In the genomic region with DNA sequence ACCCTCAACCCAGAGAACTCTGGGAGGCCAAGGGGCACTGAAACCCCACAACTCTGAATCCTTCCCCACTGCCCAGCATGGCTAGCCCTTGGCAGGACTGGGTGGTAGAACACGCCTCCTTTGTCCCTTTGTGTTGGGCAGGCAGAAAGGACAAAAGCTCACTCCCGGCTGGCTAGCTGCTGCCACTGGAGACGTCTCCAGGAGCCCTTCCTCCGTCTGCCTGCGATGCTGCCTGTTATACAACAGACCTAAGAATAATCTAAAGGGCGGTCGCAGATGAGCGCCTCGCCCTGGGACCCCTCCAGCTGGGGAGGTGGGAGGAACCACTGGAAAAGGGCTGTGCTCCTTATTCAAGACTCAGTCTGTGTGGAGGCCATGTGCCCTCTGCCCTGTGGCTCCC, we compare ENCODE assay signal across 13 mouse cellular contexts. TPM values are rescaled to one million over a fixed set of nuclear protein-coding genes. Genes with fewer than 3 reads are reported as not detected.
A peak's percentile ranks its signal among the peaks of the same experiment; 100 is the strongest.
DNase-seq lines count a peak whose midpoint lies in the region; ATAC-seq and TF ChIP-seq lines count a peak whose summit lies in the region.
"Had no signal": no experiment of that assay in that cellular context is flagged by ENCODE, and none has a peak within 500 bp of the region (broad histone marks: within the 10 kb centered on the region; RNA-seq: fewer than 3 reads in every experiment).

No protein-coding gene starts in this region.

- peaks cover 50% of the 10 kb centered on the region for H3K4me1 ChIP-seq in hindbrain, embryonic 10.5 days (replicated peaks)
- peaks cover 42% of the 10 kb centered on the region for H3K4me1 ChIP-seq in midbrain, embryonic 13.5 days (replicated peaks)
- H3K4me1 ChIP-seq in intestine, embryonic 16.5 days (ENCODE audit: control insufficient read depth, insufficient read depth, low read length), result peaks cover 8% of the 10 kb centered on the region
- no peaks in the 10 kb centered on the region for H3K4me1 ChIP-seq in intestine, postnatal 0 days (replicated peaks; ENCODE audit: control insufficient read depth, insufficient read depth, low read length)
- peaks cover 5% of the 10 kb centered on the region; the same call in 1 of the 2 replicates for H3K4me1 ChIP-seq in heart, embryonic 11.5 days (ENCODE audit: control insufficient read depth, insufficient read depth, low read length)

- H3K27ac ChIP-seq in hindbrain, embryonic 10.5 days, result peak overlapping the region; percentile 80
- peak overlapping the region; percentile 44 for H3K27ac ChIP-seq in midbrain, embryonic 13.5 days
- H3K27ac ChIP-seq in intestine, embryonic 16.5 days (ENCODE audit: low read length), result no peak overlapping the region
- no peak overlapping the region for H3K27ac ChIP-seq in intestine, postnatal 0 days (ENCODE audit: low read depth, low read length)
- H3K27ac ChIP-seq in heart, embryonic 11.5 days (ENCODE audit: low read depth, low read length), result no peak overlapping the region
- H3K27ac ChIP-seq: limb, embryonic 12.5 days; lung, embryonic 15.5 days; stomach, postnatal 0 days had no signal

- peak; percentile 36 for DNase-seq in embryo, embryonic 10 days (ENCODE audit: low spot score)
- no peak for DNase-seq in embryo, embryonic 11 days
- DNase-seq in brain, adult 2 months (ENCODE audit: low read depth, low spot score), result peak; percentile 70
- peak; percentile 43 for DNase-seq in hindbrain, embryonic 10.5 days (ENCODE audit: low spot score)
- DNase-seq: kidney, postnatal 4 days had no signal

- peak; percentile 44 for ATAC-seq in midbrain, embryonic 13.5 days
- no peak for ATAC-seq in intestine, embryonic 16.5 days
- no peak for ATAC-seq in intestine, postnatal 0 days
- no peak for ATAC-seq in heart, embryonic 11.5 days (replicated peaks; ENCODE audit: insufficient number of reproducible peaks, low FRiP score, low TSS enrichment)
- ATAC-seq: inflammation-experienced regulatory T-cells, adult 6 months had no signal

- H3K4me3 ChIP-seq in hindbrain, embryonic 10.5 days, result no peak overlapping the region
- H3K4me3 ChIP-seq in midbrain, embryonic 13.5 days (replicated peaks), result no peak overlapping the region
- H3K4me3 ChIP-seq in intestine, embryonic 16.5 days (ENCODE audit: low read length), result no peak overlapping the region
- no peak overlapping the region for H3K4me3 ChIP-seq in intestine, postnatal 0 days (ENCODE audit: low read depth, low read length)
- no peak overlapping the region for H3K4me3 ChIP-seq in heart, embryonic 11.5 days (ENCODE audit: low read depth, low read length)
- H3K4me3 ChIP-seq: limb, embryonic 12.5 days; lung, embryonic 15.5 days had no signal

- H3K4me2 ChIP-seq in midbrain, embryonic 13.5 days (replicated peaks), result peak overlapping the region; percentile 28
- no peak overlapping the region for H3K4me2 ChIP-seq in intestine, embryonic 16.5 days (ENCODE audit: low read depth, low read length)
- no peak overlapping the region for H3K4me2 ChIP-seq in intestine, postnatal 0 days (replicated peaks; ENCODE audit: low read depth)
- H3K4me2 ChIP-seq in heart, embryonic 11.5 days, result no peak overlapping the region
- H3K4me2 ChIP-seq: limb, embryonic 12.5 days; lung, embryonic 15.5 days had no signal

- H3K27me3 ChIP-seq in hindbrain, embryonic 10.5 days (ENCODE audit: insufficient read depth, poor library complexity, severe bottlenecking), result peaks cover 87% of the 10 kb centered on the region
- peaks cover 52% of the 10 kb centered on the region for H3K27me3 ChIP-seq in midbrain, embryonic 13.5 days
- H3K27me3 ChIP-seq in intestine, embryonic 16.5 days (replicated peaks; ENCODE audit: control insufficient read depth, insufficient read depth, low read length), result peaks cover 36% of the 10 kb centered on the region
- peaks cover 8% of the 10 kb centered on the region; the same call in 1 of the 2 replicates for H3K27me3 ChIP-seq in intestine, postnatal 0 days (replicated peaks; ENCODE audit: control insufficient read depth, insufficient read depth, low read length)
- H3K27me3 ChIP-seq in heart, embryonic 11.5 days (ENCODE audit: control insufficient read depth, insufficient read depth, low read length), result peaks cover 75% of the 10 kb centered on the region

- no peaks in the 10 kb centered on the region for H3K36me3 ChIP-seq in hindbrain, embryonic 10.5 days
- no peaks in the 10 kb centered on the region for H3K36me3 ChIP-seq in midbrain, embryonic 13.5 days
- H3K36me3 ChIP-seq in intestine, embryonic 16.5 days (ENCODE audit: control insufficient read depth, insufficient read depth, low read length), result no peaks in the 10 kb centered on the region
- no peaks in the 10 kb centered on the region; the same call in 1 of the 2 replicates for H3K36me3 ChIP-seq in intestine, postnatal 0 days (ENCODE audit: control insufficient read depth, insufficient read depth)
- H3K36me3 ChIP-seq in heart, embryonic 11.5 days (ENCODE audit: control insufficient read depth, insufficient read depth, low read length), result no peaks in the 10 kb centered on the region
- H3K36me3 ChIP-seq: limb, embryonic 12.5 days; lung, embryonic 15.5 days had no signal

- no peak for TF ChIP-seq CTCF in intestine, postnatal 0 days (IDR thresholded peaks at IDR 0.05; ENCODE audit: low read depth)

- no peaks in the 10 kb centered on the region for H3K9me3 ChIP-seq in hindbrain, embryonic 10.5 days
- no peaks in the 10 kb centered on the region for H3K9me3 ChIP-seq in midbrain, embryonic 13.5 days
- H3K9me3 ChIP-seq in intestine, embryonic 16.5 days (ENCODE audit: control insufficient read depth, low read length), result no peaks in the 10 kb centered on the region
- H3K9me3 ChIP-seq in intestine, postnatal 0 days (ENCODE audit: control insufficient read depth), result no peaks in the 10 kb centered on the region
- no peaks in the 10 kb centered on the region for H3K9me3 ChIP-seq in heart, embryonic 11.5 days (replicated peaks; ENCODE audit: control insufficient read depth, low read length)
- H3K9me3 ChIP-seq: limb, embryonic 12.5 days; lung, embryonic 15.5 days had no signal

- WGBS in hindbrain, embryonic 10.5 days, result 20% methylated on average over 9 of the region's 9 CpGs
- WGBS in midbrain, embryonic 13.5 days, result 5% methylated on average over 9 of the region's 9 CpGs
- 52% methylated on average over 9 of the region's 9 CpGs for WGBS in intestine, embryonic 16.5 days
- WGBS in intestine, postnatal 0 days, result 66% methylated on average over 9 of the region's 9 CpGs
- 48% methylated on average over 9 of the region's 9 CpGs for WGBS in heart, embryonic 11.5 days (ENCODE audit: insufficient replicate concordance)

- peak overlapping the region; percentile 42 for H3K9ac ChIP-seq in midbrain, embryonic 13.5 days (replicated peaks)
- no peak overlapping the region for H3K9ac ChIP-seq in intestine, embryonic 16.5 days (ENCODE audit: low read depth, low read length)
- H3K9ac ChIP-seq in intestine, postnatal 0 days (ENCODE audit: low read depth, low read length), result no peak overlapping the region
- no peak overlapping the region for H3K9ac ChIP-seq in heart, embryonic 11.5 days (ENCODE audit: low read depth, low read length)
- H3K9ac ChIP-seq: limb, embryonic 12.5 days; lung, embryonic 15.5 days had no signal

RNA-seq across cellular contexts. Expression of gene Plch2, which starts 16.4 kb away (rescaled TPM):
- polyA plus RNA-seq in hindbrain, embryonic 10.5 days (2016; fragmentation: Nextera tagmentation; extraction: Ambion mirVana), result 2.1 and 2.6 TPM in 2 replicates
- 7.7 and 9.0 TPM in 2 replicates for polyA plus RNA-seq in midbrain, embryonic 13.5 days (2015; fragmentation: Nextera tagmentation; extraction: Ambion mirVana)
- 19.8 and 22.9 TPM in 2 replicates for polyA plus RNA-seq in intestine, embryonic 16.5 days (2015; fragmentation: Nextera tagmentation; extraction: Ambion mirVana)
- 5.3 and 5.7 TPM in 2 replicates for polyA plus RNA-seq in intestine, postnatal 0 days (2015; fragmentation: Nextera tagmentation; extraction: Ambion mirVana)
- polyA plus RNA-seq in heart, embryonic 11.5 days (2014; fragmentation: Nextera tagmentation; extraction: Ambion mirVana), result 0.13 and 0.30 TPM in 2 replicates
- polyA plus RNA-seq: inflammation-experienced regulatory T-cells, adult 6 months had no signal

RNA-seq across cellular contexts. Expression of gene Pex10, which starts 26.6 kb away (rescaled TPM):
- 19.9 and 21.4 TPM in 2 replicates for polyA plus RNA-seq in hindbrain, embryonic 10.5 days (2016; fragmentation: Nextera tagmentation; extraction: Ambion mirVana)
- 19.6 and 21.8 TPM in 2 replicates for polyA plus RNA-seq in midbrain, embryonic 13.5 days (2015; fragmentation: Nextera tagmentation; extraction: Ambion mirVana)
- 28.9 and 30.5 TPM in 2 replicates for polyA plus RNA-seq in intestine, embryonic 16.5 days (2015; fragmentation: Nextera tagmentation; extraction: Ambion mirVana)
- 11.7 and 12.9 TPM in 2 replicates for polyA plus RNA-seq in intestine, postnatal 0 days (2015; fragmentation: Nextera tagmentation; extraction: Ambion mirVana)
- 4.1 and 9.9 TPM in 2 replicates for polyA plus RNA-seq in heart, embryonic 11.5 days (2014; fragmentation: Nextera tagmentation; extraction: Ambion mirVana)

RNA-seq across cellular contexts. Expression of gene Rer1, which starts 46.0 kb away (rescaled TPM):
- polyA plus RNA-seq in hindbrain, embryonic 10.5 days (2016; fragmentation: Nextera tagmentation; extraction: Ambion mirVana), result 138 and 144 TPM in 2 replicates
- polyA plus RNA-seq in midbrain, embryonic 13.5 days (2015; fragmentation: Nextera tagmentation; extraction: Ambion mirVana), result 121 and 124 TPM in 2 replicates
- polyA plus RNA-seq in intestine, embryonic 16.5 days (2015; fragmentation: Nextera tagmentation; extraction: Ambion mirVana), result 211 and 216 TPM in 2 replicates
- polyA plus RNA-seq in intestine, postnatal 0 days (2015; fragmentation: Nextera tagmentation; extraction: Ambion mirVana), result 277 and 297 TPM in 2 replicates
- 148 TPM in 2 replicates for polyA plus RNA-seq in heart, embryonic 11.5 days (2014; fragmentation: Nextera tagmentation; extraction: Ambion mirVana)

RNA-seq across cellular contexts. Expression of gene Morn1, which starts 46.2 kb away (rescaled TPM):
- polyA plus RNA-seq in hindbrain, embryonic 10.5 days (2016; fragmentation: Nextera tagmentation; extraction: Ambion mirVana), result 4.4 and 6.0 TPM in 2 replicates
- 6.0 and 8.9 TPM in 2 replicates for polyA plus RNA-seq in midbrain, embryonic 13.5 days (2015; fragmentation: Nextera tagmentation; extraction: Ambion mirVana)
- polyA plus RNA-seq in intestine, embryonic 16.5 days (2015; fragmentation: Nextera tagmentation; extraction: Ambion mirVana), result 3.6 and 4.3 TPM in 2 replicates
- 1.8 and 2.2 TPM in 2 replicates for polyA plus RNA-seq in intestine, postnatal 0 days (2015; fragmentation: Nextera tagmentation; extraction: Ambion mirVana)
- 2.5 and 2.9 TPM in 2 replicates for polyA plus RNA-seq in heart, embryonic 11.5 days (2014; fragmentation: Nextera tagmentation; extraction: Ambion mirVana)

Comparison
In these comparisons a context has a peak if more than half of its experiments do, and no peak if none do; other contexts are left out.
1. H3K27ac ChIP-seq: peak in hindbrain, embryonic 10.5 days (single experiment) and midbrain, embryonic 13.5 days (single experiment); none in intestine, embryonic 16.5 days (single experiment), intestine, postnatal 0 days (single experiment) and heart, embryonic 11.5 days (single experiment).